Mouse (Mus musculus): Measurements from ENCODE around the gene Hecw2. TPM values are rescaled to one million over a fixed set of nuclear protein-coding genes. Genes with fewer than 3 reads are reported as not detected.

Hecw2 gene
- polyA plus RNA-seq, 2 experiments = 0.17 to 0.26 TPM

DNA sequence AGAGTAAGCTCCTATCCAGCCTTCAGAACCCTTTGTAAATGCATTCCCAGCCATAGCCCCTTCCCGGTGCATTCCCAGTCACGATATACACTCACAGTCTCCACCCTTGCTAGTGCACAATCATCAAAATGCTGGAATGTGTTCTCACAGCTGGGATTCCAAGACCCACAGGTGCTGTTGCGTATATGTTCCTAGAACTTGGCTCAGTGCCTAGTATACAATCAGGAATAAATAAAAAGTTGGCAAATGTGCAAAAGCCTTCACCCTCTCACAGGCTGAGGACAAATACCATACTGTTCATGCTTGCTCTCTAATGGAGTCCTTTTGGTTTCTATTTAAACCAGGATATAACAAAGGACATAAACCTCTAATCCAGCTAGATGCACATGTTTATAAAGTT lies 283.1 kb downstream of the Hecw2 start:
- no peaks in the 10 kb centered on the region for H3K27me3 ChIP-seq (ENCODE audit: control insufficient read depth, insufficient read depth, low read length)
- H3K9ac ChIP-seq (replicated peaks) = no peak overlapping the region
- no peaks in the 10 kb centered on the region for H3K9me3 ChIP-seq (ENCODE audit: control insufficient read depth, low read length)
- H3K4me1 ChIP-seq (replicated peaks; ENCODE audit: control insufficient read depth in 2 of 2, insufficient read depth in 2 of 2, low read length in 1 of 2) = no peaks in the 10 kb centered on the region
- WGBS (ENCODE audit: insufficient replicate concordance) = 76% methylated on average over 3 of the region's 3 CpGs
- no peak overlapping the region for H3K4me2 ChIP-seq (ENCODE audit: low read depth)
- DNase-seq (ENCODE audit: low read depth in 3 of 3, low spot score in 3 of 3) = no peak
- no peak overlapping the region for H3K4me3 ChIP-seq (ENCODE audit: insufficient read depth in 1 of 2, low read depth in 2 of 2, low read length in 2 of 2)
- H3K27ac ChIP-seq = no peak overlapping the region
- TF ChIP-seq EP300 (IDR thresholded peaks at IDR 0.05; ENCODE audit: low read depth) (no peak), CTCF (IDR thresholded peaks at IDR 0.05; ENCODE audit: low read depth) (no peak)
- no peaks in the 10 kb centered on the region for H3K36me3 ChIP-seq (replicated peaks; ENCODE audit: control insufficient read depth, insufficient read depth, low read depth)
- ATAC-seq (ENCODE audit: insufficient read depth) = no peak

DNA sequence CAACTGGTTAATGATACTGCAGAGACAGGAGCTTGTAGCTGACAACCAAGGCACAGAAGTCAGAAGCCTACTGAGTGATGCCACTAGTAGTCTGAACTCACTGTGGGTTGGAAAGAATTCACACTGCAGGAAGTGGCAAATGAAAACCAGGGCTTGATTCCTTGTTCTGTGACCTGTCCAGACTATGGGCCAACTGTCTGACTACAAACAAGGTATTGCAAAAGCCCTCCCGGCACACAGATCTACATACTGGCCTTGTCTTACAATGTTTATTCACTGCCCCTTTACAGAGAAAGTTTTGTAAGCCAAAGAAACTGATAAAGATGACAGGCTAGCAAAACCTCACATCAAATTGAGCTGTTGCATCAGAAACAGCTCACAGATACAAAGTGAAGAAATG lies 284.7 kb downstream of the Hecw2 start:
- H3K36me3 ChIP-seq (replicated peaks; ENCODE audit: control insufficient read depth, insufficient read depth, low read depth) = no peaks in the 10 kb centered on the region
- TF ChIP-seq EP300 (IDR thresholded peaks at IDR 0.05; ENCODE audit: low read depth) = no peak
- no peak for TF ChIP-seq CTCF (IDR thresholded peaks at IDR 0.05; ENCODE audit: low read depth)
- H3K27me3 ChIP-seq (ENCODE audit: control insufficient read depth, insufficient read depth, low read length) = no peaks in the 10 kb centered on the region
- 64% methylated on average over 1 of the region's 1 CpGs for WGBS (ENCODE audit: insufficient replicate concordance)
- no peak overlapping the region for H3K4me2 ChIP-seq (ENCODE audit: low read depth)
- no peak overlapping the region for H3K27ac ChIP-seq
- no peak overlapping the region for H3K4me3 ChIP-seq (ENCODE audit: insufficient read depth in 1 of 2, low read depth in 2 of 2, low read length in 2 of 2)
- DNase-seq (ENCODE audit: low read depth in 3 of 3, low spot score in 3 of 3) (no peak), ATAC-seq (ENCODE audit: insufficient read depth) (no peak; the same call in 1 of the 2 replicates)
- H3K9me3 ChIP-seq (ENCODE audit: control insufficient read depth, low read length) = no peaks in the 10 kb centered on the region
- no peak overlapping the region for H3K9ac ChIP-seq (replicated peaks)
- no peaks in the 10 kb centered on the region for H3K4me1 ChIP-seq (replicated peaks; ENCODE audit: control insufficient read depth in 2 of 2, insufficient read depth in 2 of 2, low read length in 1 of 2)

DNA sequence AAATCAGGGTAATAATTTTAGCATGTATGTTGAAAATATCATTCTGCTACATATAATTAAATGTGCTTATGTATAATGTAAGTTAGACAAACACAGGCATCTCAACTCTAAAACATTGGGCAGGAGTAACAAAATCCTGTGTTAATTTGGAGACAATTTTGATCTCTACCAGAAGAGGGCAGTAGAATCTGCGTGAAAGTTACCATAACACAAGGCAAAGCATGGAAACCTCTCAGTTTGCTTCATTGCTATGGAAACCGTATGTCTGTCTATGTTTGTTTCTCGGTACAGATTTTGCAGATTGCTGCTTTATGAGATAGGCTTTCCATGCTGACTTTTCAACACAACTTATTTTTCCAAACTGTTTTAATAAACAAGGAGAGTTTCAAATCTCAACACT lies 285.9 kb downstream of the Hecw2 start:
- no peaks in the 10 kb centered on the region for H3K36me3 ChIP-seq (replicated peaks; ENCODE audit: control insufficient read depth, insufficient read depth, low read depth)
- peak in 2 of 3 experiments; percentile 20 to 26 for DNase-seq (ENCODE audit: low read depth in 3 of 3, low spot score in 3 of 3)
- no peaks in the 10 kb centered on the region for H3K27me3 ChIP-seq (ENCODE audit: control insufficient read depth, insufficient read depth, low read length)
- peak; percentile 52 for TF ChIP-seq CTCF (IDR thresholded peaks at IDR 0.05; ENCODE audit: low read depth)
- no peak for TF ChIP-seq EP300 (IDR thresholded peaks at IDR 0.05; ENCODE audit: low read depth)
- H3K27ac ChIP-seq = no peak overlapping the region
- no peak overlapping the region for H3K4me2 ChIP-seq (ENCODE audit: low read depth)
- H3K9ac ChIP-seq (replicated peaks) = no peak overlapping the region
- no peaks in the 10 kb centered on the region for H3K9me3 ChIP-seq (ENCODE audit: control insufficient read depth, low read length)
- ATAC-seq (ENCODE audit: insufficient read depth) = no peak
- WGBS (ENCODE audit: insufficient replicate concordance) = 10% methylated on average over 3 of the region's 3 CpGs
- H3K4me1 ChIP-seq (replicated peaks; ENCODE audit: control insufficient read depth in 2 of 2, insufficient read depth in 2 of 2, low read length in 1 of 2) = no peaks in the 10 kb centered on the region
- H3K4me3 ChIP-seq (ENCODE audit: insufficient read depth in 1 of 2, low read depth in 2 of 2, low read length in 2 of 2) = no peak overlapping the region

DNA sequence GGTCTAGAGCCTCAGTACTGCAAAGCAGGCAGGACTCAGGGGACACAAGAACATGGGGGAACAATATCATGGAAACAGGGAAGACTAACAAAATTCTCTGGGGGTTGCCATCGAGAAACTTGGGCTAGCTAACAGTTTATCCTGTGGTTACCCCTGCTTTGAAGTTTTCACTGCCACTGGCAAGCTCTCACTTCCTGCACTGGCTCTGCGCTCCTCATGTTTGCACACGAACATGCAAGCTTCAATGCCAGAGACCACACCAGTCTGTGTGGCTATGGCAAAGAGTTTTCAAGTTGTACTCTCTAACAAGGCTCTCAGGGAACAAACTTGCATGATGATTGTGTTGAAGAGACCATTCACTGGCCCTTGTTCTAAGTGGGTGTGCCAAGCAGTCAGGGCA lies 288.8 kb downstream of the Hecw2 start:
- Histone ChIP-seq H3K9ac (replicated peaks) (no peak overlapping the region), H3K9me3 (ENCODE audit: control insufficient read depth, low read length) (no peaks in the 10 kb centered on the region), H3K4me2 (ENCODE audit: low read depth) (no peak overlapping the region), H3K4me1 (replicated peaks; ENCODE audit: control insufficient read depth in 2 of 2, insufficient read depth in 2 of 2, low read length in 1 of 2) (no peaks in the 10 kb centered on the region), H3K27me3 (ENCODE audit: control insufficient read depth, insufficient read depth, low read length) (no peaks in the 10 kb centered on the region), H3K27ac (no peak overlapping the region), H3K4me3 (ENCODE audit: insufficient read depth in 1 of 2, low read depth in 2 of 2, low read length in 2 of 2) (no peak overlapping the region), H3K36me3 (replicated peaks; ENCODE audit: control insufficient read depth, insufficient read depth, low read depth) (no peaks in the 10 kb centered on the region)
- no peak for DNase-seq (ENCODE audit: low read depth in 3 of 3, low spot score in 3 of 3)
- no peak for ATAC-seq (ENCODE audit: insufficient read depth)
- TF ChIP-seq CTCF (IDR thresholded peaks at IDR 0.05; ENCODE audit: low read depth) (no peak), EP300 (IDR thresholded peaks at IDR 0.05; ENCODE audit: low read depth) (no peak)
- 27% methylated on average over 3 of the region's 3 CpGs for WGBS (ENCODE audit: insufficient replicate concordance)

DNA sequence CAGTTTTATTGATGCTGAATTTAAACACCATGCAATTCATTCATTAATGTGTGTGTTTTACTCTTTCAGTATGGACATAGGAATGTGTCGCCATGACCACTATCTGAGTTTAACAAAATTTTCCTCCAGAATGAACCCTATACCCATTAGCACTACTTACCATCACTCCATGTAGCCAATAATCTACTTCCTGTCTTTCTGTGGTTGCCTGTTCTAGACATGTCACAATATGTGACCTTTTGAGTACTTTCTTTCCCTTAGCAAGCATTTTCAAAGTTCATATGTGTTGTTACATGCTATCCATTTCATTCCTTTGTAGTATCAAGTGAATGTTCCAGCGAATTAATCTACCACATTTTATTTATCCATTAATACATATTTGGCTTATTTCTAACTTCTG lies 294.6 kb downstream of the Hecw2 start:
- WGBS (ENCODE audit: insufficient replicate concordance) = 61% methylated on average over 2 of the region's 2 CpGs

More for the DNA sequence above, 294.6 kb downstream of the Hecw2 start:
- Histone ChIP-seq H3K9ac (replicated peaks) (no peak overlapping the region), H3K27ac (no peak overlapping the region), H3K9me3 (ENCODE audit: control insufficient read depth, low read length) (no peaks in the 10 kb centered on the region), H3K27me3 (ENCODE audit: control insufficient read depth, insufficient read depth, low read length) (no peaks in the 10 kb centered on the region), H3K4me3 (ENCODE audit: insufficient read depth in 1 of 2, low read depth in 2 of 2, low read length in 2 of 2) (no peak overlapping the region), H3K36me3 (replicated peaks; ENCODE audit: control insufficient read depth, insufficient read depth, low read depth) (no peaks in the 10 kb centered on the region), H3K4me1 (replicated peaks; ENCODE audit: control insufficient read depth in 2 of 2, insufficient read depth in 2 of 2, low read length in 1 of 2) (no peaks in the 10 kb centered on the region), H3K4me2 (ENCODE audit: low read depth) (no peak overlapping the region)
- ATAC-seq (ENCODE audit: insufficient read depth) (no peak), DNase-seq (ENCODE audit: low read depth in 3 of 3, low spot score in 3 of 3) (no peak)
- TF ChIP-seq EP300 (IDR thresholded peaks at IDR 0.05; ENCODE audit: low read depth) (no peak), CTCF (IDR thresholded peaks at IDR 0.05; ENCODE audit: low read depth) (no peak)

Measured in liver, embryonic 14.5 days (tissue).